Mouse (Mus musculus) liver, postnatal 0 days (tissue): Measurements from ENCODE around the gene Ccdc191.

ENCODE experiments used
- CTCF ChIP-seq: sonication (generic); IDR thresholded peaks from 2 replicates; pipeline ENCODE4 v1.5.1; 2016; ENCODE audit warnings: antibody characterized with exemption, low read depth
- EP300 ChIP-seq: IDR thresholded peaks from 2 replicates; pipeline ENCODE4 v1.6.1; 2016; ENCODE audit warnings: antibody characterized with exemption, low read depth, mild to moderate bottlenecking

DNA sequence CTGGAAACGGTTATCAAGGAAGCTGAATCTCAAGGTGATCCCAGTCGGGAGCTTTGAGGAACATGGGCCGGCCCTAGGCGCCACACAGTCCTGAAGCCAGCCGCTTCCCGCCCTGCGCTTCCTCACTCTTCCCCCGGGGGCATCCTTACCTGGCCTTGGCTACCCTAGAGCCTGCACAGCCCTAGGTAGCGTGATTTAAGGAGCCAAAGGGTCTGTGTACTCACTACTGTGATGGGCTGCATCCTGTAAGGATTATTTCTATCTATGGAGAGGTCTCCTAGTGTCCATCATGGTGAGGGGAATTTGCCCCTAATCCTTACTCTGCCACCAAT is 371 bp downstream of the Ccdc191 start:
- TF ChIP-seq EP300 (no peak), CTCF (peak; percentile 65)
